Mouse (Mus musculus) ES-E14 (cell line): ENCODE measurements around the gene Carns1. TPM values are rescaled to one million over a fixed set of nuclear protein-coding genes. Genes with fewer than 3 reads are reported as not detected.

ENCODE experiments used
- DNase-seq: peaks from one replicate; pipeline ENCODE4 v3.0.0-alpha.2; 2013; ENCODE audit warnings: low read depth, low spot score
- H3K27ac ChIP-seq: 2 replicates; pipeline ENCODE4 v1.5.1; 2012; ENCODE audit warnings: low read depth, mild to moderate bottlenecking, low read length, moderate library complexity, mixed read lengths; ENCODE audit not compliant: poor library complexity, insufficient read depth, severe bottlenecking
- H3K36me3 ChIP-seq: 2 replicates; pipeline ENCODE4 v1.6.1; 2012; ENCODE audit warnings: mild to moderate bottlenecking, low read length, moderate library complexity, mixed read lengths; ENCODE audit not compliant: control insufficient read depth, poor library complexity, insufficient read depth, severe bottlenecking
- H3K4me1 ChIP-seq, 2 experiments: fragments of 150-350 bp in 1 of 2; sonication (generic) in 1 of 2; 2 replicates each; pipeline ENCODE4 v1.6.1; 2012; ENCODE audit warnings: low read length in 2 of 2, mild to moderate bottlenecking in 1 of 2, mixed read lengths in 1 of 2; ENCODE audit not compliant: control insufficient read depth in 2 of 2, insufficient read depth in 2 of 2, poor library complexity in 1 of 2
- H3K4me3 ChIP-seq, 2 experiments: fragments of 150-350 bp in 1 of 2; sonication (generic) in 1 of 2; 2 replicates each; pipeline ENCODE4 v1.5.1; 2012; ENCODE audit warnings: low read length in 2 of 2, low read depth in 1 of 2, mild to moderate bottlenecking in 1 of 2, mixed read lengths in 1 of 2; ENCODE audit not compliant: insufficient read depth in 1 of 2, poor library complexity in 1 of 2, severe bottlenecking in 1 of 2
- H3K9ac ChIP-seq: 2 replicates; pipeline ENCODE4 v1.6.1; 2012; ENCODE audit warnings: low read depth, mild to moderate bottlenecking, low read length, mixed read lengths; ENCODE audit not compliant: poor library complexity, insufficient read depth, severe bottlenecking
- H3K9me3 ChIP-seq: fragments of 150-350 bp; sonication (generic); 2 replicates; pipeline ENCODE4 v1.6.1; 2012; ENCODE audit warnings: low read depth, mild to moderate bottlenecking, low read length; ENCODE audit not compliant: control insufficient read depth, insufficient read depth
- CHD2 ChIP-seq: IDR thresholded peaks from 2 replicates; pipeline ENCODE4 v1.6.1; 2014; ENCODE audit warnings: mild to moderate bottlenecking, low read depth, low read length, inconsistent platforms
- HCFC1 ChIP-seq: IDR thresholded peaks from 2 replicates; pipeline ENCODE4 v1.6.1; 2012; ENCODE audit warnings: low read length, inconsistent platforms, borderline replicate concordance; ENCODE audit not compliant: insufficient read depth
- MAFK ChIP-seq: IDR thresholded peaks from 2 replicates; pipeline ENCODE4 v1.6.1; 2014; ENCODE audit warnings: mild to moderate bottlenecking, low read depth, low read length, inconsistent platforms; ENCODE audit not compliant: insufficient read depth
- ZC3H11A ChIP-seq: IDR thresholded peaks from 2 replicates; pipeline ENCODE4 v1.6.1; 2012; ENCODE audit warnings: low read depth, mild to moderate bottlenecking, inconsistent platforms, low read length, borderline replicate concordance
- ZNF384 ChIP-seq: IDR thresholded peaks from 2 replicates; pipeline ENCODE4 v1.6.1; 2012; ENCODE audit warnings: low read depth, low read length, inconsistent platforms
- in situ Hi-C, 2 experiments: fragments of 600-800 bp; cut with MboI; formaldehyde crosslinking; loops; one replicate each; pipeline ENCODE4 v1.15.1; 2025; ENCODE audit warnings: low sequenced_read_pairs in 2 of 2, inconsistent platforms in 1 of 2; ENCODE audit not compliant: unreplicated experiment in 2 of 2
- total RNA-seq: library from RNA; depleted of rRNA; stranded (reverse); fragments of 300-350 nt; gene quantifications from 2 replicates; pipeline ENCODE4 v1.2.3, GENCODE M21; 2012; rRNA removed

The Carns1 gene
- total RNA-seq, 1 experiment, result 2.3 TPM

GRCm38 (mm10) chr19:4117006-4117405 lies 58.3 kb downstream of the Carns1 start:
- Histone ChIP-seq H3K9me3 (no peaks in the 10 kb centered on the region), H3K9ac (no peak overlapping the region), H3K4me1 (peaks cover 0 to 4% of the 10 kb centered on the region in 2 experiments; a peak in 1 of 4 replicates), H3K4me3 (no peak overlapping the region), H3K36me3 (peaks cover 19% of the 10 kb centered on the region; the same call in 1 of the 2 replicates), H3K27ac (no peak overlapping the region)
- no peak for DNase-seq
- no peak for TF ChIP-seq ZNF384
- TF ChIP-seq CHD2, result no peak
- TF ChIP-seq MAFK, result no peak
- TF ChIP-seq ZC3H11A, result no peak
- no peak for TF ChIP-seq HCFC1
- in situ Hi-C loops, result no loop called here

- H3K36me3 ChIP-seq, result peaks cover 19% of the 10 kb centered on the region; the same call in 1 of the 2 replicates
- no peak for DNase-seq
- H3K4me1 ChIP-seq, result peaks cover 0 to 4% of the 10 kb centered on the region in 2 experiments; a peak in 1 of 4 replicates
- H3K9ac ChIP-seq, result no peak overlapping the region
- H3K4me3 ChIP-seq, result no peak overlapping the region
- in situ Hi-C loops, result no loop called here
- TF ChIP-seq CHD2, result no peak
- no peak for TF ChIP-seq MAFK
- TF ChIP-seq ZNF384, result no peak
- no peak overlapping the region for H3K27ac ChIP-seq
- no peaks in the 10 kb centered on the region for H3K9me3 ChIP-seq
Measured at GRCm38 (mm10) chr19:4115816-4116215, 59.5 kb downstream of the Carns1 start.

GRCm38 (mm10) chr19:4115144-4115543 lies 60.1 kb downstream of the Carns1 start:
- Histone ChIP-seq H3K36me3 (peaks cover 19% of the 10 kb centered on the region; the same call in 1 of the 2 replicates), H3K27ac (no peak overlapping the region), H3K4me3 (no peak overlapping the region), H3K9me3 (no peaks in the 10 kb centered on the region), H3K4me1 (no peaks in the 10 kb centered on the region; a peak in 1 of 4 replicates), H3K9ac (no peak overlapping the region)
- TF ChIP-seq MAFK (no peak), CHD2 (no peak), HCFC1 (no peak), ZC3H11A (no peak), ZNF384 (no peak)
- DNase-seq, result no peak
- in situ Hi-C loops, result no loop called here

- in situ Hi-C loops, result no loop called here
- peaks cover 19% of the 10 kb centered on the region; the same call in 1 of the 2 replicates for H3K36me3 ChIP-seq
- no peak overlapping the region for H3K4me3 ChIP-seq
- no peak overlapping the region for H3K9ac ChIP-seq
- TF ChIP-seq ZNF384 (no peak), HCFC1 (no peak), MAFK (no peak), ZC3H11A (no peak), CHD2 (no peak)
- no peaks in the 10 kb centered on the region for H3K9me3 ChIP-seq
- no peak for DNase-seq
- H3K4me1 ChIP-seq, result no peaks in the 10 kb centered on the region; a peak in 1 of 4 replicates
- H3K27ac ChIP-seq, result no peak overlapping the region
Measured at GRCm38 (mm10) chr19:4114551-4114950, 60.7 kb downstream of the Carns1 start.

Other genes starting within 250 kb of the Carns1 start
- 0.76 and 1.4 TPM in 2 replicates for gene Aldh3b1, start 245.7 kb downstream of the Carns1 start, total RNA-seq
- 3.9 and 9.5 TPM in 2 replicates for gene Unc93b1, start 240.3 kb downstream of the Carns1 start, total RNA-seq
- gene Aldh3b3, start 216.8 kb downstream of the Carns1 start, total RNA-seq, result not detected in 2 replicates
- gene Aldh3b2, start 203.2 kb downstream of the Carns1 start, total RNA-seq, result 0.21 and 0.62 TPM in 2 replicates
- gene Acy3, start 188.9 kb downstream of the Carns1 start, total RNA-seq, result 2.1 and 2.4 TPM in 2 replicates
- not detected in 2 replicates for gene Tbx10, start 182.7 kb downstream of the Carns1 start, total RNA-seq
- 22.4 and 27.2 TPM in 2 replicates for gene Nudt8, start 174.9 kb downstream of the Carns1 start, total RNA-seq
- 1.9 and 4.0 TPM in 2 replicates for gene Gm49405, start 174.9 kb downstream of the Carns1 start, total RNA-seq
- 4.6 and 12.0 TPM in 2 replicates for gene Doc2g, start 172.2 kb downstream of the Carns1 start, total RNA-seq
- gene Ndufv1, start 162.7 kb downstream of the Carns1 start, total RNA-seq, result 182 and 219 TPM in 2 replicates
- gene Gstp1, start 137.5 kb downstream of the Carns1 start, total RNA-seq, result 121 and 146 TPM in 2 replicates
- 67.4 and 138 TPM in 2 replicates for gene Gstp2, start 129.5 kb downstream of the Carns1 start, total RNA-seq
- 3.4 and 3.9 TPM in 2 replicates for gene Gstp3, start 115.9 kb downstream of the Carns1 start, total RNA-seq
- gene Cabp2, start 93.9 kb downstream of the Carns1 start, total RNA-seq, result not detected in 2 replicates
- gene Cdk2ap2, start 78.3 kb downstream of the Carns1 start, total RNA-seq, result 39.6 and 42.7 TPM in 2 replicates
- 10.5 and 17.2 TPM in 2 replicates for gene Pitpnm1, start 75.5 kb downstream of the Carns1 start, total RNA-seq
- gene Aip, start 49.6 kb downstream of the Carns1 start, total RNA-seq, result 26.9 and 27.9 TPM in 2 replicates
- gene Gpr152, start 35.7 kb downstream of the Carns1 start, total RNA-seq, result 0.13 and 0.26 TPM in 2 replicates
- gene Cabp4, start 31.4 kb downstream of the Carns1 start, total RNA-seq, result 1.3 and 1.8 TPM in 2 replicates
- gene Coro1b, start 26.9 kb downstream of the Carns1 start, total RNA-seq, result 73.8 and 85.3 TPM in 2 replicates
- 9.5 and 15.1 TPM in 2 replicates for gene Ptprcap, start 21.9 kb downstream of the Carns1 start, total RNA-seq
- gene Rps6kb2, start 12.1 kb downstream of the Carns1 start, total RNA-seq, result 19.7 and 26.6 TPM in 2 replicates
- 2.9 and 3.5 TPM in 2 replicates for gene Tbc1d10c, start 15.8 kb upstream of the Carns1 start, total RNA-seq
- 407 and 426 TPM in 2 replicates for gene Ppp1ca, start 16.6 kb upstream of the Carns1 start, total RNA-seq
- gene Rad9a, start 26.2 kb upstream of the Carns1 start, total RNA-seq, result 33.1 and 42.1 TPM in 2 replicates
- 2.2 and 2.7 TPM in 2 replicates for gene Clcf1, start 38.8 kb upstream of the Carns1 start, total RNA-seq
- not detected in 2 replicates for gene AC109138.7, start 38.9 kb upstream of the Carns1 start, total RNA-seq
- gene Pold4, start 56.4 kb upstream of the Carns1 start, total RNA-seq, result 6.2 and 8.7 TPM in 2 replicates
- gene Ssh3, start 93.7 kb upstream of the Carns1 start, total RNA-seq, result 7.3 and 15.1 TPM in 2 replicates
- 5.5 and 8.8 TPM in 2 replicates for gene Ankrd13d, start 107.7 kb upstream of the Carns1 start, total RNA-seq
- gene Grk2, start 130.7 kb upstream of the Carns1 start, total RNA-seq, result 56.1 and 76.6 TPM in 2 replicates
- 45.6 and 51.5 TPM in 2 replicates for gene Kdm2a, start 222.8 kb upstream of the Carns1 start, total RNA-seq